Mouse (Mus musculus): ENCODE data around the gene Tsen34.

Tsen34 gene

DNA sequence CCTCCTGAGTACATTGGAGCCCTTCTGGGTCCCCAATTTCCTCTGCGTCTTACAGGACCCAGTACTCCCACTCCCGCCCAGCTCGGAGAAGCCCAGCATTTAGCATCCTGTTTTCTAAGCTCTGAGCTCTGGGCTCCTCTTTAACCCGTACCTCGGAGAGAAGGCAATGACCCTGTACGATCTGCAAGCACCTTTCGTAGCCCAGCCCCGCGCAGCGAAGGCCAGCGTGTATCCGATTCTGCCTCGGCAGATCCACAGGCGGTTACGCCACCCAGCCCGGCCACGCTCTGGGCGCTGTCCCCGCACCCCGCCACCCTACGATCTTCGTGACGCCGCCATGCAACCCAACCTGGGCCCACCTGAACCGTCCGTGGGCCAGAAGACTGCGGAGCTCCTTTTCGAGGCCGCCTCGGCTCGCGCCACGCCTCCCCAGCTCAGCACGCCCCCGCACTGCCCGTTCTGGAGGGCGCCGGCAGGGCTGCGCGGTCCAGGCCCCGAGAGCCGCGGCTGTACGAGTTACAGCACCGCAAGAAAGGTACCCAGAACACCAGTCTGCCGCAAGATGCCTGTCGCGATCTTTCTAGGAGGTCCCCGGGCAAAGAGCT lies at the start of gene Tsen34:
Gene Tsen34, plus strand, starts transcription at position 482 of the 605 bp plus-strand sequence.
- DNase-seq (ENCODE audit: low spot score in 2 of 2), result no peak

DNA sequence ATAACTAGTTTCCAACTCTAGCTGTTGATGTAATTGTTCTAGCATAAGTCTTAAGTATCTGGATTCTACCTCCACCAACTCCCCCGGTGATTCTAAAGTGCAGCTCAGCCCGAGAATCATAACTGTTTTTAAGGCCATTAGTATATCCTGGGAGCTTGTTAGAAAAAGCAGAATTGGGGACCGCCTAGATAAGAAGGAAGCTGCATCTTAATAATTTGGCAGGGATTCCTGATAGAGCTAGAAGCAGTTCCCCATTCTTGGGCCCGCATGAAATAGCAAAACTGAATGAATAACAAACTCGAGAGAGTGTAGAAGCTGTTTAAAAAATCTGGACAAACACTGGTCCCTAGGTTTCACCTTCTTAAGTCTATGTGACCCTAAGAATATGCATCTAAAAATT lies 49.3 kb upstream of the Tsen34 start:
- no peak for DNase-seq (ENCODE audit: low spot score in 2 of 2)

DNA sequence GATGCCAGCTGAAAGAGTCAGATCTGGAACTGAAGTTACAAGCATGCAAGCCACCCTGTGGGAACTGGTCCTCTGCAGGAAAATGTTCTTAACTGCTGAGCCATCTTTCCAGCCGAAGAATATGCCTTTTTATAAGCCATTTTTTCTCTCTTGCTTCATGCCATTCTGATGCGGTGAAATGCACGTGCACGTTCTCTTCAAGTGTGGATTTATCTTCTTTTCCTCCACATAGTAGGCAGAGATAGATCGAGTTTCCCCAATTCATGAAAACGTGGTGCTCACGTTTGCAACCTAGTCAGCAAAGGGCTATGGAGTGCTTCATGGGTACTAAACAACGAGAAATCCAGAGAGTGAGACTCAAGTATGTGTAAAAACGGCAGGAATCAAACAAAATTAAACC lies 48.8 kb upstream of the Tsen34 start:
- peak in 1 of 2 experiments; percentile 12 for DNase-seq (ENCODE audit: low spot score in 2 of 2)

DNA sequence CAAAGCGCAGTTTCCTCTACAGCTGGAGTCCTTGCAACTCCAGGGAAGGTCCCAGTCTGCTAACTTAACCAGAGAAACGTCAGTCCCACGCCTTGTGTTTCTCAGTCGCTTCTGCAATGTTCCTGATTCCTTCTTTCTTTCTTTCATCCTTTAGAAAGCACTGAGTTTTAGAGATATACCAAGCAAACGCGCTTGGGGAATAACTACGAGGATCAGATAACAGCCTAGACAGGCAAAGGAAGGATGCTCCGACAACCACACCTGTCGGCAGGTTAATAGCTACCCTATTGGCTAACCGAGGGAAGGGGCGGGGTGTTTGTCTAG lies 48.4 kb upstream of the Tsen34 start:
- no peak for DNase-seq (ENCODE audit: low spot score in 2 of 2)

DNA sequence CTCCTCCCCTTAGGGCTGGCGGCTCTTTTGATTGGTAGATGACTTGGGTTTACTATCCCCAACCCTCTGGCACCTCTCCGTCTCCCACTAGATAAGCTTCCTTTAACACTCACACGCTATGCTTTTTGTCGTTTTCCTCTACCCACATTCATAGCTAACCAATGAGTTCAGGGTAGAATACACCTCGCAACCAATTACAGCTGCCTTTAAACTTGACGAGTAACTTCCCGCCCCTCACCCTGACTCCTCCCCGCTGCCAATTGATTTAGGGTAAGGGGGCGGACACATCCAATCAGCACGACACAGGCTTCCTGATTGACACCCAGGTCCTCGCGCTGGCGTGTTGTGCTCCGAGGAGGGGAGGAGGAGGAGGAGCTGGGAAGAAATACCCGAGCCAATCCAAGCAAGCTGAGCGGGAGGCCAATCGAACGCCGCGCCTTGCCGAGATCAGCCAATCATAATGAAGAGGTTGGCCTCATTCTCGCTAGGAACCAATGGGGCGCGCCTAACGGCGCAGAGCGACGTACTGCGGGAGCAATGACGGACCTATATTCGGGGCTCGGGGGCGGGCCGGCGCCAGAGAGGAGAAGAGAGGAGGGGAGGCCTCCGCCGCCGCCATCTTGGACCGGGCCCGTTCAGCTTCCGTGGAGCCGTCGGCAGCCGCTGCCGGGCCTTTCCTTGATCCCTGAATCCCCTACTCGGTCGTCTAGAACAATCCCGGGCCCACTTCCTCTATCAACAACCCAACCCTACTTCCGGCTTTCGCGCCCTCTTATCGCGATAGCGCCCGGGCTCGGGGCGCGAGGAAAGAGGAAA lies 47.8 kb upstream of the Tsen34 start, which contains the start of gene Cnot3:
Gene Cnot3, plus strand, starts transcription at position 597 of the 816 bp plus-strand sequence.
- DNase-seq (ENCODE audit: low spot score in 2 of 2), result peak; percentile 99 to 100

DNA sequence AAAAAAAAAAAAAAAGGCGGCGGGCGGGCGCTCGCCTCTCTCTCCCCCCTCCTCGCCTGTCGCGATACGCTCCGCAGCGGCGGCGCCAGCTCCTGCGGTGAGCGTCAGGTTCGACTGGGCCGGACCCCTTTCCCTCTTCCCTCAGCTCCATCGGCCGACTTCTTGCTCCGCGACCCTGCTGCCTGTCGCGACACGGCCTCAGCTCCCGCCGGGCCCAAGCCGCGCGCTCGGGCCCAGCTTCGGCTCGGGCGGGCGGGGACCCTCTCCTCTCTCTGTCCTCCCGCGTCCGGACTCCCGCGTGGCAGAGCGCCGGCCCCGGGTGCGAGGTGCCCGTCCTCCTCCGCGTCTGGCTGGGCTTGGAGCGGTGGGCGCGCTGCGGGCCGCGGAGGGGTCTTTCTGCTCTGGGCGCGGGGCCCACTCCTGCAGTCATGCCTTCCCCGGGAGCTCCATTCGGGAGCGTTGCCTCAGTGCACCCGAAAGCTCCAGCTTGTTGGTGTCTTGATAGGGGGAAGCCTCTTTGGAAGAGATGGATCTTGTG lies 47.1 kb upstream of the Tsen34 start:
- DNase-seq (ENCODE audit: low spot score in 2 of 2), result peak in 1 of 2 experiments; percentile 31

DNA sequence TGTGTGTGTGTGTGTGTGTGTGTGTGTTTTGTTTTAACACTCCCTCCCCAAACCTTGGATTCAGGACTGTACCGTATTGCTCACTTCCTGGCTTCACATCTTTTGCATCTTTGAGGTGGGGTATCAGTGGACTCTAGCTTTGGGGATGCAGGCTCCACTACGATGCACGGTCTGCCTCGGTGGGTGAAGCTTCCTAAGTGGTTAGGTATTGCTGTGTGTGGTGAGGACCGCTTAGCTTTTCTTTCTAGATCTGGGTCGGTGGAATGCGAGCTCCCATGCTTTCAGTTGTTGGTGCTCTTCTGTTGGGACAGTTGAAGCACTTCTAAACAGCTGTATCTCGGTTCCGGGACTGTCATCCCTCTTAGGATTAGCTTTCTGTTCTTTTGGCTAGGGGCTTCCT lies 46.5 kb upstream of the Tsen34 start:
- DNase-seq (ENCODE audit: low spot score in 2 of 2), result no peak

DNA sequence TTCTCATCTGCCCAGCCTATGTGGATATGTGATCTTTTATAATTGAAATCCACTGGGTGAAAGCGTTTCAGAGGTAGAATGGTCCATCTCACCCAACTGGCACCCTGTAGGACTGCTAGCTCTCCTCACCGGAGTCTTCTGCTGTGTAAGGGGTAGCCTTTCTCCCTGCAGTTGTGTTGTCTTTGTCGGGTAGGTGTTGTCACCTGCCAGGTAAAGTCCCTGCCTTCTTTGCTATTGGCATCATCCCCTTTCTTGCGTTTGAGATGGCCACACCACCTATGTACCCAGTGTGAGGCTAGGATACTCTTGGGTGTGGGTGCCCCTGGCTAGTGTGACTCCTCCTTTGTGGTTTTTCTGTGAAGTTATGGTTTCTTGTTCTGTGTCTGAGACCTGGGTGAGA lies 46.0 kb upstream of the Tsen34 start:
- no peak for DNase-seq (ENCODE audit: low spot score in 2 of 2)

DNA sequence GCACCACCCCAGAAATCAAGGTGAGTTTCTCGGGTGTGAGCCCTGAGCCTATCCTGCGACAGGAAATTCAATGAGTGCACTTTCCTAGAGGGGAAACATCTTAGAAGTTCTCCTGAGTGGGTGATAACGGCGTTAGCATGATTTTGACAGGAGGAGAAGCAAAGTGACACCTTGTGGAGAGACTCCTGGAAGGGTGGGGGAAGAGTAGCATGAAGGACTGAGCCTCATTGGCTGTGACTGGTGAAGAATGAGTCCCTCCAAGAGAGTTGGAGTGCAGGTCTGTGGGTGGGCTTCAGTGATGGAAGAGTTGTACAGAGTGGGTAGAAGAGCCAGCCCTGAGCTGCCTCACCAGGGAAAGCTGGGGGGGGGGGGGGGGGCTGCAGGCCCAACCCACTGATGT lies 35.7 kb upstream of the Tsen34 start:
- no peak for DNase-seq (ENCODE audit: low spot score in 2 of 2)

DNA sequence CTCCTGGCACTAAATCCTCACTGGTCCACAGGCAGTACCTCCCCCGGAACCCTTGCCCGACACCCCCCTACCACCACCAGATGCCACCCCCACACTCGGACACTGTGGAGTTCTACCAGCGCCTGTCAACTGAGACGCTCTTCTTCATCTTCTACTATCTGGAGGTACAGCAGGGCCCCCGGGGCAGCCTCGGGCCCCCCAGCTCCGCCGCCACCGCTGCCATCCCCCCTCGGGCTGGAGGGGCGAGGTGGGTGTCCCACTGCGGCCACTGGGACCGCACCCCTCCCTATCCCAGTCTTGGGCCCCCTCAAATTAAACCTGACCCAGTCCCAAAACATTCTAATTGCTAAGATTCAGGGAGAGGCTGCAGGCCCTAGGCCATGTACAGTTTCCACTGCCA lies 34.1 kb upstream of the Tsen34 start:
- no peak for DNase-seq (ENCODE audit: low spot score in 2 of 2)

DNA sequence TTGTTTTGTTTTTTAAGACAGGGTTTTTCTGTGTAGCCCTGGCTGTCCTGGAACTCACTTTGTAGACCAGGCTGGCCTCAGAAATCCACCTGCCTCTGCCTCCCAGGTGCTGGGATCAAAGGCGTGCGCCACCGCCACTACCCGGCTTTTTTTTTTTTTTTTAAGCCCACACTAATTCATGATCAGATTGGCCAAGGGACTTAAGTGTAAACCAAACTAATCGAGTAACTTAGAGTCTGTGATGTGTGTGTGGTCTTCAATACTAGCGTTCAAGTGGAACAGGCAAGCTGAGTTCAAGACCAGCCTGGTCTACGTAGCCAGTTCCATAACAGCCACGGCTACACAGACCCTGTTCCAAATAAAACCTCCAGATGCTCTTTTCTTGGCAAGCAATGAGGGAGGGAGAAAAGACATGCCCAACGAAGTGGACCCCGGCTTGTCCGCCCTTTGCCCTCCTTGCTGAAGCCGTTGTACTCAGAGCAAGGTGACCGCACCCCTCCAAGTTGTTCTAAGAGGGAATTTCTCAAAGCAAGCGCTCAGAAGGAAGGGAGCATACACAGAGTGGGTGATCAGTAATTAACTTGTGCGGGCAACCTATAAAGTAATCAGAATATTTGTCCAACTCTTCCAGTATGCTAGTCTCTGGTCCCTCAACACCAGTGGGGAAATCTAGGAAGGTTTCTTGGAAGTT lies 28.0 kb upstream of the Tsen34 start:
- DNase-seq (ENCODE audit: low spot score in 2 of 2), result no peak

DNA sequence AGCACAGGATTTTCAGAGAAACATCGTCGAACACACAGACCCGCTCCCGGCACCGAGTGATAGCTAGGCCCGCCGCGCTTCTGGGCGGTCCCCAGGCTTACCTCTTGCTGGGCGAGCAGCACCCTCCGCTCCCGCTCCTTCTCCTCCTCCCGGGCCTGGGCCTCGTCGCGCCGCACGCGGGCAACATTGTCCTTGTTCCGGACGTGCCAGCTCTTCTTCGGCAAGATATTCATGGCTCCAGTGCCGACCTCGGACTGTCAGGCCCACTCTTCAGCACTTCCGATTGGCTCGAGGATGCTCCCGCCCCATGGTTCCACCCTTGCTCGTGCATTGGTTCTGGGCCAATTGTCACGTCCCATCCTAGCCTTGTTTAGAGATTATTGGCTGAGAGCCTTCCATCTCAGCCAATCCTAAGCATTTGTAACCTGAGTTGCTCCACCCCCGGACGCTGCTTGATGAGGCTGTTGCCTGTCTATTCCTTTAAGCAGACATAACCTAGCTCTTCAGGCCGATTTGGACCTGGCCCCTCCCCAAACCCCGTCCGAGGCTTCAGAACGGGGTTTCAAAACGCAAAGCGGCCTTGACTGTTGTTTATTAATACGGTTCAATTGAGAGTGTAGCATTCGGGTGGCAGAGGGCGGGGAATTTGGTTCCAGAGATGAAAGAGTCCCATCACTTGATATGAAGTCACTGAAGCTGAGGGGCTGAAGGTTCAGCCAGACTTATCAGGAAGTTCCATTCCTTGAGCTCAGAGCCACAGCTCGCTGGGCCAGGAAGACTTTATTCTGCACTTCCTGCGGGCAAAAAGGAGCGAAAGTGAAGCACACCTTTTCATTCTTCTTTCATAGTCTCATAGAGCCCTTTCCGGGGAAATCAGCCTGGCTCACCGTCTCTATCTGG lies 27.2 kb upstream of the Tsen34 start, which contains the start of gene Leng1:
Gene Leng1, minus strand, starts transcription at position 626 of the 900 bp plus-strand sequence.
- DNase-seq (ENCODE audit: low spot score in 2 of 2), result peak; percentile 96 to 98

DNA sequence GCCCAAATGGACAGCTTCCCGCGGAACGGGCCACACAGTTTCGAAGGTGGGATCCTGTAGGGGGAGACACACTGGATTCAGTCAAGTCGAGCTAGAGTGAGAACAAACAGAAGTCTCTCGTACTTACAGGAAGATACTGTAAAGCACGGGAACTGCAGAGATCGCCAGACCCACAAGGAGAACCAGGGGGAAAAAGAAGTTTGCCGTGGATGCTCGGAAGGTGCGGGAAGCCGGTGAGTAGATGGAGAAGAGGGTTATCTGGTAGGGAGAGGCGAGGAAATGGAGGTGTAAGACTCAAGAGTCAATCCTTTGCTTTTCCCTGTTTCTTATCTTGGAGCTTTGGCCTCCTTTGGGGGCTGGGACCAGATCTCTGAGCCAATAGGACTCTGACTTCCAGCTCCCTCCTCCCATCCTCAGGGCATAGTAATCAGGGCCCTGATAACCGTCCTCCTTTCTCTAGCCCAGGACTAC lies 25.7 kb upstream of the Tsen34 start:
- DNase-seq (ENCODE audit: low spot score in 2 of 2), result no peak

DNA sequence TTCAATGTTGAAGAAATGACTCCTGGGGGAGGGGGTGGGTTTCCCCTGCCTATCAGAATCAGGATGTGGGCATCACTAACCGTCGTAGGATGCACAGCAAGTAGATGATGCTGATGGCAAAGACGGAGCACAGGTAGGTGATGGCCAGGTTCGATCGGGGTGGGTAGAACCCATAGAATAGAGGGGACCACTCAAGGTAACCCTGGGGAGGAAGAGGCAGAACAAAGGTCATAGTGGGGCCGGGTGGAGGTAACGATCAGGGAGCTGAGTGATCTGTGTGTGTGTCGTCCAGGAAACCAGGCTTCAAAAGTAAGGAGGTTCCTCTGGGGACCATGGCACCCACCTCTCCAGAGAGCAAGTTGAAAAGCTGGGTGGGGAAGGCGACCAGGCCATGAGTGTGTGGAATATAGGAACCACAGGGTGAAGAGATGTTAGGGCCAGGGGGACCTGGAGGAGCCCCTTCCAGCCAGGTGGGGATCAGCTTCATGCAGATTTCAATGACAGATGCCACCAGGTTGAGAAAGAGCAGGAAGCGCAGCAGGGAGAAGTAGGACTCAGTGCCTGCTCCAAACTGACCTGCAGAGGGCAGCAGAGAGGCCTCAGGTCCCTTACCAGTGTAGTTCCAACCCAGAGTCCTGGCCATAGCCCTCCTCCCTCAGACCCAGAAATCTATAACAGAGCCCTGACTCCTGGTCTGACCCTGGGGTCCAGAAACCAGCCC lies 18.0 kb upstream of the Tsen34 start:
- DNase-seq (ENCODE audit: low spot score in 2 of 2), result peak; percentile 88

DNA sequence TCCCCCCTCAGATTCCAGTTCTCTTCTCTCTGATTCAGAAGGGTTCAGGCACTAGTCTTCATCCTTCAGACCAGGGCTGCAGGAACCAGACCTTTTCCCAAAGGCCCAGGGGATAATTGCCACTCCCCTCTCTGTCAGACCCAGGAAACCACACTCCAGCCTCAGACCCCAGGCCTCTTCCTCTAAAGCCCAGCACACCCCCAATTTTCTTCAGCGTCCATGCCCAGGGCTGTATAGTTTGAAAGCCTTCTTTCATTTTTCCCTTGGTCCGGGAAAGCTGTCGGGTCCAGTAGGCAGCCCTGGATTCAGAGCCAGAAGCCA lies 17.5 kb upstream of the Tsen34 start:
- no peak for DNase-seq (ENCODE audit: low spot score in 2 of 2)

DNA sequence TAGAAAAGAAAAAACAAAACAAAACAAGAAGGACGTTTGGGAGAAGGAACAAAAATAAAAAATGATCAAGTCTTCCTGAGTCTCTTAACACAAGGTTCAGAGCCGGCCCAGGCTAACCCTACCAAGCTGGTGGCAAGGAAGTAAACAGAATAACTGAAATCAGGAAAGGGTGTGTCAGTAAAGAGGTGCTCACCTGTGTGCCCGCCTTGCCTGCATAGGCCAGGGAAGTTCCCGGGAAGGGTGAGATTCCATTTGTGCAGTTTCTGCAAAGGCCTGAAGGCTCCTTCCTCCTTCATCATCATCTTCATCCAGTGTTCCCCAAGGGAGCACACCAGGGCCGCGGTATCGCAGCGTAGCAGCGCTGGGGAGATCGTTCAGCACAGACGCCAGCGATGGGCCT lies 16.3 kb upstream of the Tsen34 start:
- no peak for DNase-seq (ENCODE audit: low spot score in 2 of 2)

DNA sequence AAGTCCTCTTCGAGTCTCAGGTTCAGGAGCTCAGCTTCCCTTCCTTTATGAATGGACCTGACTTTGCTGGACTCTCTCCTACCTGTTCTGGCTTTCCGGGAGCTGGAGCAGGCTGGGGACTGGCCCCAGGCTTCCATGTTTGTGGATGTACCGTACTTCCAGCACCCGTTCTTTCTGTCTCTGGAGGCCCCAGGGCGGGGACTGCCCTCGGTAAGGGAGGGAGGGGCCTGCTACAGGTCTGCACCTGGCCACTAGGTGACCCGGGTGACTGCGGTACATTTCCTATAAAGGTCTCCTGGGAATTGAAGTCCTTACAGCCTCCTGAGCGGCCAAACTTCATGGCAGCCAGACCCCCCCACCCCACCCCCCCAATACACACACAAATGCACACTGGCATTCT lies 15.3 kb upstream of the Tsen34 start, which contains the start of gene Tmc4:
Gene Tmc4, minus strand, starts transcription at position 212 of the 400 bp plus-strand sequence.
- no peak for DNase-seq (ENCODE audit: low spot score in 2 of 2)

DNA sequence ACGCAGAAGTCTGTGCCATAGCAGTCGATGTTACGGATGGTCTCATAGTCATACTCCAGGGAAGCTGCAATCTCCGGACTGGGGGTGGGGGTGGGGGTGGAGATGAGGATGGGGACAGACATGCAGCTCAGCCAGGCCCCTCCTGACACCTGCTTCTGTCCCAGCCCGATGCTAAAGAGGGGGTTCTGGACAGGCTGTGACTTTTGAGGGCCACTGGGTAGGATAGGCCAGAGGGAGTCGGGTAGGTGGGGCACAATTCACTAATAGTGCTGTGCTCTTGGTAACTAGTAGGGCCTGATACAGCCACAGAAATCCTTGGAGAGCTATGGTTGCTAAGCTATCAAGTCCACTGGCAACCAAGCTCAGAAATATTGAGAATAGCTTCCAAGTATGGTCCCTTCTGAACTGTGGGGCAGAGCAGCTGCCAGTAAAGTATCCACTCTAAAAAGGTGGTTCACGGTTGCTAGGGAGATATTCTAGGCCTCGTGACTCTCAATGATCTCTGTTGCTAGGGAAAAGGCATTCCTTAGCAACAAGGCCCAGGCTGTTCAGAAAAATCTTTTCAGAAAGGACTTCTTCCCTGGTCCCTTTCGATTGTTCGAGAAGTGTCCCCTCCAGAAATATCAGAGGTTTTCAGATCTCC lies 8.6 kb upstream of the Tsen34 start:
- peak in 1 of 2 experiments; percentile 29 for DNase-seq (ENCODE audit: low spot score in 2 of 2)

DNA sequence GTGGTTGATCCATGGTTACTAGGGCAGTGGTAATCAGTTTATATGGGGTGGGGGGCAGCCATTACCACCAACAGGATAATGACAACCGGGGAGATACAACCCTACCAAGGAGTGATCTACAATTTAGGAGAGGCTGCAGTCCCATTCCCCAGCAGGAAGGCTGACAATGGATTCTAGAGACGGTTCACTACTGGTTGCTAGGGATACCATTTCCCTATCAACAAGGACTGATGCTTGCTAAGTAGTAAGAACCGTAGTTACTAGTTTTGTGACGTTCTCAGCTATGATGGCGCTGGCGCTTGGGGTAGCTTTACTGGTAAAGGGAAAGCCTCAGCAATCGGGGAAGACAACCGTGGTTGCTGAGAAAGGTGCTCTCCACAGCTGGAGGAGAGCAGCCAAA lies 8.0 kb upstream of the Tsen34 start:
- no peak for DNase-seq (ENCODE audit: low spot score in 2 of 2)
